Mouse (Mus musculus) thymus, adult 18-20 months (tissue): Measurements from ENCODE around the gene Prdm1.

Experiments
- DNase-seq, 2 experiments: peaks; one replicate each; pipeline ENCODE4 v3.0.0; 2022; ENCODE audit warnings: mixed read lengths in 2 of 2

Prdm1 gene

DNA sequence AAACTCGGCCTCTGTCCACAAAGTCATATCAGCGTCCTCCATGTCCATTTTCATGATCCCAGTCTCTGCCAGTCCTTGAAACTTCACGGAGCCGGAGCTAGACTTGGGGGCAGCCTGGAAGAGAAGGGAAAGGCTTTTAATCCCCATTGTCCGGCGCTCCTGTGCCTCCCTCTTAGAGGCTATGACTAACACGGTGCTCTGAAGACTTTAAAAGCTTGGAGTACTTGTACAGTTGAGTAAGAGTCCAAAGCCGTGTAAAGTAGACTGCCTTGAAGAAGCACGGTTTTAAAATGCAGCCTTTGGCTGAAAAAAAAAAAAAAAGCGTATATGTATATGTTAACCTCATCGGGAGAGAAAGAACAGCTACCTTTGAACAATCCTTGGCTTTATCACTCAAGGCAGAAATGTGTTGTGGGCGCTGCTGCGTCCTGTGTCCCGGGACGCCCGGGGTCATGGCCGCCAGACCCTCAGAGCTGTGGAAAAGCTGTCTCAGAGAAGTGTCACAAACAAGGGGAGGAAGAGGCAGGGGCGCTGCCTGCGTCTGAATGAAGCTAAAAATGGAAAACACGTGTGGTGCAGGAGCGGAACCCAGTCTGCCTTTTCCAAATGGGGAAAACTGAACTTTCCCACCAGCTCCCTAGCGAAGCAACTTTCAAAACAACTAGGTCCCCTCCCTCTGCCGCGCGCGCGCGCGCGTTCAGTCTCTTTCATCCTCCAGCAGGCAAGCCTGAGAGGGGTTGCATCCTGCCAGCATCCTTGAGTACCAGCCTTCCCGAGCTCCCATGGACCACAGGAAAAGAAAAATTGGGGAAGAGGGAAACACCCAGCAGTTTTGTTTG, 71.3 kb downstream of the Prdm1 start:
- peak in 1 of 2 experiments; percentile 22 for DNase-seq

DNA sequence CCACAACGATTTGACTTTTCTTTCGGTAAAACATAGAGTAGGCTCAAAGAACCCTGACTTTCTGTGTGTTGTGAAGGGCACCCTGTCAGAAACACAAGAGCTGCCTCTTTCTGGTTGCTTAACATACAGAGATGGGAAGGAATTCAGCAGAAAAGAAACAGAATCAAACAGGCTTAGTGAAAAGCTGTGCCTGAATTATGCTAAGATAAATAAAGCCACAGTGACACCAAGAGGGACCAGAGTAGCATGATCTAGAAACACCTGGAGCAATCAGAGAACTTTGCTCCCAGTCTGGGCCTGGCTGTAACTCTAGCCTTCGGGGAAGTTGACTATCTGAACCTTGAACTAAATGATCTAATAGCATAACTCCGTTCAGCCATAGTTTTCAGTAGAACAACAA, 73.5 kb downstream of the Prdm1 start:
- no peak for DNase-seq

DNA sequence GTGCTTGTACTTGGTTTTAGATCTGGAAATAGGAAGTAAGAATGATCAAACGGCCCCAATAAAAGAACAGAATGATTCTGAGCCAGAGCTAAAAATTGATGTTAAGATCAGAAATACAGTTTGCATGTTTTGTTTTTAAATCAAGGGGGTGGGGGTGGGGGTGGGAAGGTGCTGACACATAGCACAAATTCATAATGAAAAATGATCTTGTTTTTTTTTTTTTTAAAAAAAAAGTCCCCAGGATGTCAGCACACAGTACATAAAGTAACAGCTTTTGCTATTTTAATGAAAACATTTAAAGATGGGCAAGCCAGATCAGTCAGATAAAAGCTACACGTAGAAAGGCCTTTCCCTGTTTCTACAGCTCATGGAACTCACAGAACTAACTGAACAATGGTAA, 74.2 kb downstream of the Prdm1 start:
- no peak for DNase-seq

- DNase-seq = no peak
Measured at GRCm38 (mm10) chr10:44450835-44451234, 77.5 kb downstream of the Prdm1 start.

DNA sequence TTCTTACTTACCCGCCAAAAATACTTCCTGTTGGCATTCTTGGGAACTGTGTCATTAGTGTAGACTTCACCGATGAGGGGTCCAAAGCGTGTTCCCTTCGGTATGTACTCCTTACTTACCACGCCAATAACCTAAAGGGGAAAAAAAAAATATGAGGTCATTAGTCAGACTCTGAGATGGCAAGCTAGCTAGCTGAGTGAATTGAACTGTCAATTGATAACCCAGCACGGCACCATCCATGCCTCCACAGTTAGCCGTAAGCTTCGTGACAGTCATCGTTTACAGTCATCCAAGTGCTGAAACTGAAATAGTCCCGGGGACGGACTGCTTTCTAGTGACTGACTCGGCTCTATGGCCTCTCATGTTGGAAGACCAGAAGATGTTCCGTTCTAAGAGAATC, 78.2 kb downstream of the Prdm1 start:
- DNase-seq = no peak

GRCm38 (mm10) chr10:44449666-44450065, 78.6 kb downstream of the Prdm1 start:
- no peak for DNase-seq

DNA sequence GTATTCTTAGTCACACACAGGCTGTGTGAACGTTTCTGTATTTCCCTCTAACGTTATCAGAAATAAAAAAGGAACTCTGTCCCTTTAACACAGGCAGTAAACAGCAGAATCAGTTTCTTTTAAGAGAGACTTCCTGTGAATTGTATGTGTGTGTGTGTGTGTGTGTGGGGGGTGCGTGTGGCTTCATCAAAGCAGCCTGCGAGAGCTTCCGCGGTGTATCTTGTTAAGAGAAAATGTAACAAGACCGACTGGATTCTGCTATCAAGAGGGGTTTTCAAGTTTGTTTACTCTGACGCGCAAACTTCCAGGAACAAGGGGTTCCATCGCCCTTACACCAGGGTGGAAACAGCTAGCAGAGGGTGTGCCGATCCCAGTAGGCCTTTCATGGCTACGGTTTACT, 80.1 kb downstream of the Prdm1 start:
- DNase-seq = peak; percentile 52 to 78

- peak in 1 of 2 experiments; percentile 18 for DNase-seq
Measured at GRCm38 (mm10) chr10:44447406-44448139, 80.7 kb downstream of the Prdm1 start.

- no peak for DNase-seq
Measured at GRCm38 (mm10) chr10:44447001-44447400, 81.3 kb downstream of the Prdm1 start.

GRCm38 (mm10) chr10:44444415-44444814, 83.9 kb downstream of the Prdm1 start:
- no peak for DNase-seq

GRCm38 (mm10) chr10:44443696-44444095, 84.6 kb downstream of the Prdm1 start:
- DNase-seq = no peak

- no peak for DNase-seq
Measured at GRCm38 (mm10) chr10:44439732-44440131, 88.6 kb downstream of the Prdm1 start.

- no peak for DNase-seq
Measured at GRCm38 (mm10) chr10:44437614-44438013, 90.7 kb downstream of the Prdm1 start.

- no peak for DNase-seq
Measured at GRCm38 (mm10) chr10:44435956-44436355, 92.3 kb downstream of the Prdm1 start.

DNA sequence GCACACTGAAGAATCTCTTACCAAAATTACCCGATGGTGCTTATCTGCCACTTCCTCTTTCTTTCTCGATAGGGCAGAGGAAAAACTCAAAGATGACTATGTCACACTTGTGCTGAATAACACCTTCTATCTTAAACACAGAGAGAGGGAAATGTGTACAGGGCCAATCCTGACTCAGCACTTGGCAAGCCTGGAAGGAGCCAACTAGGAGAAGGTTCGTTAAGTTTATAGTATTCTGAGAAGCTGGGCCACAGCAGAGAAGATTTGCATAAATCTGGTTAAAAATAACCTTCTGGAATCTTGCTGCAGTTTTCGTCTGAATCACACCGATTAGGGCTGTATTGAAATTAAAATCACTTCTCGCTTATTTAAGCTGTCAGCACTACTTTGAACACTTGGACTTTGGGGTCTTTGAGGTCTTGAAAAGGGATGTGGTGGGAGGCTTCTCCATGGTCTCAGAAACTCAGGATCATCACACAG, 93.6 kb downstream of the Prdm1 start:
- no peak for DNase-seq

- no peak for DNase-seq
Measured at GRCm38 (mm10) chr10:44432235-44432634, 96.1 kb downstream of the Prdm1 start.

DNA sequence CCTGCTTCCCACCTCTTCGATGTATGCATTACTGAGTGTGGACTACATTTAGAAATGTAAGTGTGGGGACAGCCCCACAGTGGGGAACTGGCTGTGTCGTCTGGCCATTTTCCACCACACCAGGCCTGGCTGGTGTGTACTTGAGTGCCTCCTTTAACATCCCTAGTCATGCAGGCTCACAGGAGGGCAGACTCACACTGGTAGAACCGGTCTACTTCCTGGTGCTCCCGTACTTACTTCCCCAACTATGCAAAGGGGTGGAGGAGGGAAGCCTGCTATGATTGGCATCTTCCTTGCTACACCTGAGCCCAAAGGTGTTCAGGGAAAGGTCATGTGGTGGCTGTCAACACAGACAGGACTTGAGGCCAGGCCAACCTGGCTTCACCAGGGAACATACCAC, 96.6 kb downstream of the Prdm1 start:
- no peak for DNase-seq

DNA sequence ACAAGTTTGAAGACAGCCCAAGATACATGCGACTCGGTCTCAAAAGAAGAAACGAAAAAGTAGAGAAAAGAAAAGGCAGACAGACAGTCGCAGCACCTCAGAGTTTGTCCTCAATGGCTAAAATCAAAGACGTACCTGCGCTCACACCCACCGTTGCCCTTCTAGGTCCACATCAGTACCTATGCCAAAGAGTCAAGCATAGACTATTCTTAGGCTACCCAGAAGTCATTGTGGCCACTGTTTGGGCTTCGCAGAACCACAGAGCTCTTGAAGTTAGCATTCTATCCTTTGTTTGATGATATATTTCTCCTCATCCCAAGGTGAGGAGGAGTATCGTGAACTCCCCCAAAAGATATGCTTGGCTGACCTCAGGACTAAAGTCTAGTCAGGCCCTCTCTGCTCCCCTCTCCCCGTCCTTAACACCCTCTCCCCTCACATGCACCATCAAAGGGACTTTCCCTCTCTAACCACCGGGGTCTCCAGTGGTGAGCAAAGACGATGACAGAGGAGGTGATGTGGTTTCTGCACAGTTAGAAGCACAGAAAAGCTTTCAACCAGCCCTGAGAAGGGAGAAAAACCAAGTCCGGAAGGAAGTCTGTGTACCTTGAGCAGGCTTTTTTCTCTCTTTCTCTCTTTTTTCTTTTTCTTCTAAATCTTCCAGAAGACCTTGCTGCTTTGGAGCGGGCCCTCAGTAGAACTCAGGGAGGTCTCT, 99.0 kb downstream of the Prdm1 start:
- peak in 1 of 2 experiments; percentile 36 for DNase-seq

DNA sequence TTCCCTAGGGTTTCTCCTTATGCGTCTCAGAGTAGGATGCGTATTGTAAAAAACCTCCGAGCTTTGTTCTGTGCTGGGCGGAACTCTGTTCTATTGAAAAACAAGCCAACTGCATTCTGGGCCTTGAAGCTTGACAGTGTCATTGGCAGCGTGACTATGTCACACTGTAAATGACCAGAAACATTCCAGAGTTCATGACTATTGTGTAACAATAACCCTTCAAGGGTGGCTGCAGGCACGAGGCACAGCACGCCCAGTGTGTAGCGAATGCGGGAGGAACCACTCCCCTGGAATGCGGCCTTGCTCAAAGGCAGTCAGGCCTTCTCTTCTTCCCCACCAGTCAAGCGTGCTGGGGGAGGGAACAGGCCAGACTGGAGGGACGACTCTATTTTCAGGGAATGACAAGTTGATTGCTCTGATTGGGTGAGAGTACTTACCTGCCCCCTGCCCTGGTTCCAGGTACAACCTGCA, 100.4 kb downstream of the Prdm1 start:
- no peak for DNase-seq

- DNase-seq = no peak
Measured at GRCm38 (mm10) chr10:44427426-44427825, 100.9 kb downstream of the Prdm1 start.

DNA sequence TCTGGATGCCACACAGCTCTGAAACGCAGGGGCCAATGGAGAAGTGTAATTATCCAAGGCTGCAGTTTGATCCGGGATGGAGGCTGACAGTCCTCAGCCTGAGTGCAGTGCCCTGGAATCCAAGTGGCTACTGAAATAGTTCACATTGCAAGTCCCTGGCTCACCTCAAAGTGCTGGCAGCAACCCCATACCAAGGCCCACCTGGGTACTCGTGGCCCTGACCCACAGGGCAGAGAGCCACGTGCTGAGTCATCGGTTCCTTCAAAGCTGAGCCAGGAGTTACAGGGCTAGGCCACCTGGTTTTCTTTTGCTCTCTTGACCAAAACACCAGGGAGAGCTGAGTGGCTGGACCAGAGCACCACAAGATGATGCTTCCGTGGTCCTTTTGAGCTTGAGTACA, 103.3 kb downstream of the Prdm1 start:
- DNase-seq = no peak

DNA sequence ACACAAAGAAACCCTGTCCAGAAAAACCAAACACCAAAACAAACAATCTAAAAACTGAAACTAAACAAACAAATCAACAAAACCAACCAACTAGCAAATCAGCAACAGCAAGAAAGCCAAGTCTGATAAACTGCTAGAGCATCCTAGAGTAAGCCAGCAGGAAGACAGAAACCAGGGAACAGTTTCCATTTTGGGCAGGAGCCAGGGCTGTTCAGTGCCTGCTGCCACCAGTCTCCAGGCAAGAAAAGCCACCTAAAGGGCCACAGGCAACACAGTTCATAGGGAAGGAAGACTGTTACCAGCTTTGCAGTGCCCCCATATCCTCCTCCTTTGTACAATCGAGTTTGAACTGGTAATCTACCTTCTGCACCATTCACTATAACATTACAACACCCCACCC, 106.4 kb downstream of the Prdm1 start:
- no peak for DNase-seq

DNA sequence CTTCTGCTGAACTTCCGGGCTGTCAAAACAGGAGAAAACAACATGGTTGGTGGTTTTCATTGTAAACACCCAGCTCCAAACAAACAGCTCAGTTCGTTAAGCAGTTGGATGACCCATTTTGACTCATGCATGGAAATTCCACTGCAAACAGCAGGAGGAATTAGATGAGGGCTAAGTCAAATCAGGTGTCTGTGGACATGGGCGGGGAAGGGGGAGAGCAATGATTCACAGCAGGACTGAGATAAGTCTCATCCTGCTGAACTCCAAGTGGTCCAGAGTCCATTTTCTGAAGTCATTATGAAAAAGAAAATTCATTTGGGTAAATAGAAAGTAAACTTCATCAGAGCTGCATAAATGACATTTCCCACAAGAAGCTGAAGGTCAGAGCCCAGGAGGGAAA, 108.1 kb downstream of the Prdm1 start:
- no peak for DNase-seq
